Mouse (Mus musculus) thymus, postnatal 36 days (tissue): ENCODE data around the gene Bcas3.

Source experiments
- DNase-seq, 2 experiments: peaks; one replicate each; pipeline ENCODE4 v3.0.0; 2022; ENCODE audit warnings: mixed read lengths in 2 of 2

Gene Bcas3

DNA sequence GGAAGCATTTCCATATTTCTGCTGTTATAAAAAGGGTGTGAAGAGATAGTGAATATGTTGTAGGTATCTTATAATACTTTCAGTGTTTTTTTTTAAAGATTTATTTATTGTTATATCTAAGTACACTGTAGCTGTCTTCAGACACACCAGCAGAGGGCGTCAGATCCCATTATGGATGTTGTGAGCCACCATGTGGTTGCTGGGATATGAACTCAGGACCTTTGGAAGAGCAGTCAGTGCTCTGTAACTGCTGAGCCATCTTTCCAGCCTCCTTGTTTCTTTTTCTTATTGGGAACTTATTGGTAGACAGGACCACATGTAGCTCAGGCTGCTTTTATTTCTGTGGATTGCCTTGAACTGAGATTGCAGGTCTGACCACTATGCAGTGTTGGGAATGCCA, 27.1 kb downstream of the Bcas3 start:
- DNase-seq, result no peak

GRCm38 (mm10) chr11:85382055-85382454, 29.1 kb downstream of the Bcas3 start:
- DNase-seq, result peak; percentile 56 to 63

- no peak for DNase-seq
These were observed 31.2 kb downstream of the Bcas3 start for GRCm38 (mm10) chr11:85383975-85384821.

DNA sequence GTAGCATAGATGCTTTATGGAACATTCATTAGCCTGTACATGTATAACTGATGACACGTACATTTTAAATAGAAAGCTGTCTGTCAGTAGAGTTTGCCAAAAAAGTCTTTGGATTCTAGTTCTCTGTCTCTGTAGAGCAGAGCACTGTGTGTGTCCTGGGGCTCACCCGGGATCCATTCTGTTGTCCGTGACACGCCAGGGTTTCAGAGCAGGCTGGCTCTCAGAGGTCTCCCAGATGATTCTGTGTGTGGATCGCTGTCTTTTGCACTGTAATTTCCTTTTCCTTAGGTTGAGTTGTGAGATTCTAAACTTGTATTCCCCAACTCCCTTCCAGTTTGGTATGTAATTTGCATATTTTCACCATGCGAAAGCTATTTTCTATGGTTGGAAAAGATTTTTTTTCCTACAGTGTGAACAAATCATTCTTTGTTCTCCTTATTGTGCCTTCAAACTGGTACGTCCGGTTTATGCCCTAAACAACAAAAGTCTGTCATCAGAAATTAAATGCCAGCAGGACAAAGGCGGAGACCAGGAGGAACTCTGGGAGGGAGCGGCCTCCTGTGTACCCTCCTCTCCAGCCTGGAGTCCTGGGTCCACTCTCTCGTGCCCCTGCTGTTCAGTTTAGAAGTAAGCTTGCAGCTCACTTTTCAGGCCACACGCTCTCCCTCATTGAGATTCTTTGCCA, 39.4 kb downstream of the Bcas3 start:
- no peak for DNase-seq

GRCm38 (mm10) chr11:85392864-85393220, 39.9 kb downstream of the Bcas3 start:
- no peak for DNase-seq

DNA sequence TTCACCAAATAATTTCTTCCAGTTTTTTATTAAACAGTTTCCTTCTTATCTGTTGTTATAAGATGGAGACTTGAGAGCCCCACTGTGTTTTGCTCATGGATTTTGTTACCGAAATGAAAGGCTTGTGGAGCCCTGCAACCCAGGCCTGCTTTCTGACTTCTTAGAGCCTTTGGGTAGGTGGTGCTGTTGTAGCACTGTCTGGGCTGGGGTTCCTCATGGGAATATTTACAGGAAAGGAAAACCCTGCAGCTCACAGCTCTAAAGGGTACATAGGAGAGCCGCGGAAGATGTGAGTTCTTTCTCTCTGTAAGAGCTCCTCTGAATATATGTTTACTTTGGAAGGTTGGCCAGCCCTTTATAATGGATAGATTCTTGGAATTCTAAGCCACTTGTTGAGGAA, 41.0 kb downstream of the Bcas3 start:
- DNase-seq, result no peak

GRCm38 (mm10) chr11:85395361-85395760, 42.4 kb downstream of the Bcas3 start:
- DNase-seq, result no peak

DNA sequence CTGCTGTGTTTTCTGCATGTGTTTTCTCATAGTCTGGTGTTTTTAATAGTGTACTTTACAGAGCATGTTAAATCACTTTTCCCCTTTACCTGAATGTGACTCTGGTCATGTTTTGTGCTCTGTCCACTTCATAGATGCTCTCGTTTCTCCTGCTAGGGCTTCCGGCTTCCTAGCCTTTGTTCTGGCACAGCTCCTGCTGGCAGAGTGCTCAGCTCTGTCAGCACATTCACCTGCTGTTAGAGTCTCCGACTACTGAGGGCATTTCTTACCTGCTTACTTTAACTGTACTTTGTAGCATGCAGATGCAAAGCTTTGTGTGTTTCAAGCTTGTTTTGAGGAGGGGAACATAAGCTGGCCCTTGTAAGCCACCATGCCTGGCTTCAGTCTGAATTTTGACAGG, 53.6 kb downstream of the Bcas3 start:
- DNase-seq, result no peak

- no peak for DNase-seq
These were observed 54.7 kb downstream of the Bcas3 start for GRCm38 (mm10) chr11:85407700-85408099.

- DNase-seq, result no peak
These were observed 59.4 kb downstream of the Bcas3 start for GRCm38 (mm10) chr11:85412319-85412718.

- no peak for DNase-seq
These were observed 61.5 kb downstream of the Bcas3 start for GRCm38 (mm10) chr11:85414476-85414875.

DNA sequence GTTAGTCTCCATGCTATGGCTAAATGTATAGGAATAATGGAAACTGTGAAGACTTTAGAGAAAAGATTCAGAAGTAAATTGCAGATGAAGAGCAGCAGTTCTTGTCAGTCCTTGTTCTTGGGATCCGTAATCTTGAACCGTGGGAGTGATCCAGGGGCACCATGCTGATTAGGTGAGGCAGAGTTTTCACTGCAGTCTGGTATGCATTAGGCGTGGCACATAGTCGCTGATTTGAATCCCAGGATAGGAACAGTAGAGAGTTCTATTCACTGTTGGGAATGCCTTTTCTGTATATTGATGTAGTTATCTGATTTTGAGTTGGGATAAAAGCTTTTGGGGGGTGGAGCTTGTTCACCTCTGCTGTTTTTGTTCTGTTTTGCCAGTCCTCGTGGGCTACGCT, 74.4 kb downstream of the Bcas3 start:
- DNase-seq, result no peak

GRCm38 (mm10) chr11:85428227-85428626, 75.3 kb downstream of the Bcas3 start:
- DNase-seq, result no peak

- no peak for DNase-seq
These were observed 77.9 kb downstream of the Bcas3 start for GRCm38 (mm10) chr11:85430743-85431448.

DNA sequence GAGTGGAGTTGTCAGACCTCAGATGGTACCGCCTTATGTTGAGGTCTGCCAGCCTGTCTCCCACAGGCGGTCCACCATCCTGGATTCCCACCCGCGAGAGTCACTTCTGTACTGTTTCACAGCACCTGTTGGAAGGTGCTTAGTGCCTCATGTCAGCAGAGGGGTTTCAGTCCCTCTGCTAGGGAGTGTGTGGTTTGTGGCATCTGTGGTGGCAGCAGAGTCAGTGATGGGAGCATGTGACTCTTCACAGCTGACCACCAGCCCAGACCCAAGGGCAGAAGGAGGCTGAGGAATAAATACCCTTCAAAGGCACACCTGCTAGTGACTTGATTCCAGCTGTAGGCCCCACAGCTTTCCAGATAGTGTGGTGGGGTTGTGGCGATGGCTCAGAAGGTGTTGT, 94.4 kb downstream of the Bcas3 start:
- DNase-seq, result peak; percentile 6 to 27

DNA sequence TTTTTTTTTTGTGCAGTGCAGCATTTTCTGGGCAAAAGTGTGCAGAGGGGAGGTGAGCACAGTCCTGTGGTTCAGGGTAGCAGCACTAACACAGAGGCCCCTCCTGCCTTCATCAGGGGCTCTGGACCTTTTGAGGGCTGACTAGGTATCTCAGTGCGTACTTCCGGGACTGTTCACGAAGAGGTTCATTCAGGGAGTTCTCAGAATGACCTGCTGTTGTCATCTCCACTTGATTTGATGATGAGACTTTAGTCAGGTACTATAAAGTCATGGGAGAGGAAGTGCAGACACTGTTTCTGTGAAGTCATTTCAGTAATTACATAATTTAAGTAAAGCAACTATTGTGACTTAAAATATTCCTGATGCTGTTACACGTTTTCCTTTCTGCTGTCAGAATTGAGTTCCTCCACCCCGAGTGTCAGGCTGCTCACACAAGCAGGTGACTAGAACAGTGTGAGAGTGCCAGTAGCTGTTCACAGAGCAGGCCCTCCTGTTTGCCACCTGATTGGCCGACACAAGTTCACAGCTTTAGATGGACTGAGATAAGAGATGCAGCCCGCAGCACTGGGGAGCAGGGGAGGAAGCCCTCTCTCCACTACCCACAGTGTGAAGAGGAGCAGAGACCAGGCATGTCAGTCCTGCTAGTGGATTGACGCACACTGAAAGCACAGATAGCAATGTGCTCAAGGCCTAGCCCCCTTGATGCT, 100.8 kb downstream of the Bcas3 start:
- peak; percentile 33 to 61 for DNase-seq

GRCm38 (mm10) chr11:85454305-85454682, 101.3 kb downstream of the Bcas3 start:
- DNase-seq, result no peak

GRCm38 (mm10) chr11:85461536-85461935, 108.6 kb downstream of the Bcas3 start:
- DNase-seq, result no peak

DNA sequence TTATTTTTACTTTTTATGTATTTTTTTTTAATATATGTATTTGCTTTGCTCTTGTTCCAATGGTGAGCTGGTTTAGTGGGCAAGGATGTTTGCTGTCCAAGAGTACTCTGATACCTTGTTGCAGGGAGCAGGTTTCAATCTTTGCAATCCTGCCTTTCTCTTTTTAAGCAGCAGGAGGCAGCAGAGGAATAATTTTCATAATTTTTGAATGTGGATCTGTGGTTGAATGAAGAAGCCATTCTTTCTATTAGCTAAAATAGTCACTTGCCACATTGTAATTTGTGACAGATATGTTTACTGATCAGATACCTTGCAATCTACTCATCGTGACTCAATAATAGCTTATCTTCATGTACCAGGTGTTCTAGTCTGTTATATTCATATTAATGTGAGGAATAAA, 116.6 kb downstream of the Bcas3 start:
- no peak for DNase-seq

- no peak for DNase-seq
These were observed 117.5 kb downstream of the Bcas3 start for GRCm38 (mm10) chr11:85470508-85470907.

GRCm38 (mm10) chr11:85474326-85474725, 121.4 kb downstream of the Bcas3 start:
- no peak for DNase-seq

DNA sequence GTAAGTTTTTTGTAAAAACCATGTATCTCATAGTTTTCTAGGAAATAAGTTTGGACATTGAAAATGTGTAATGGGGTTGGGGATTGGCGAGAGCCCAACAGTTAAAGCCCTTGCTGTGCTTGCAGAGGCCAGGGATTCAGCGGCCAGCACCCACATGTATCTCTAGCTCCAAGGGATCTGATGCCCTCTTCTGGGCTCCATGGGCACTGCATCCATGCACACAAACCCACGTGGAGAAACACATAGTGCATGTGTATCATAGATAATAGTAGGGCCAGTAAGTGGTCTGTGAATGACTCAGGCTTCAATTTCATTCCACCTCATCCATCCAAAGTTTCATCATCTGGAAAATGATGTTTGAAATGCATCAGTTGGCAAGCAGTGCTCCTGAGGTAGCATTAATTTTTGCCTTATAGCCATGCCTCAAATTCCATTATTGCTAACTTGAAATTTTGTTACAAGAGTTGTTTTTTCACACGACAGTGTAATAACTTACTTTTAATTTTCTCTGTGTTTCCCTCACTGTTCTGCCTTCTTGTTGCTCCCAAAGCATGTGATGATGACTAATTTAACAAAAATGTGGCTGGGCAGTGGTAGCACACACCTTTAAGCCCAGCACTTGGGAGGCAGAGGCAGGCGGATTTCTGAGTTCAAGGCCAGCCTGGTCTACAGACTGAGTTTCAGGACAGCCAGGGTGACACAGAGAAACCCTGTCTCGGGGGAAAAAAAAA, 129.9 kb downstream of the Bcas3 start:
- peak; percentile 22 to 33 for DNase-seq
